Mouse (Mus musculus): Measurements from ENCODE around the gene Cplx1.

DNA sequence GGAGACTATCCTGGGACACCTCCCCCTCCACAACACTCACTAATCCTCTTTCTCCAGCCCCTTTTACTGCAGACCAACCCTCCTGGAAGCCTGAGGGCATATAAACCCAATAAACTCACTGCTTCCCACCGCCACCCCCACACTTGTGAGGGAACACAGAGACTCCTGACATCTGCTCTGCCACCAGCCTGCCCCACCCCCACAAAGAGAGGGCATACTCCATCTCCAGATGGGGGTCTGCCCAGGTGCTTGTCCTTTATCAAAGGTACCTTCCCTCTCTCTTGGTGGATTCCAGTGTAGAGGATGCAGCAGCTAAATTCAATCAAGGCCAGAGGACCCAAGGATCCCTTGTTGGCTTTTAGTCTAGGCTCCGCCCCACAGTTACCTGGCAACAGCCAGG is 28.8 kb downstream of the Cplx1 start:
- no peak for TF ChIP-seq POLR2A (IDR thresholded peaks at IDR 0.05; ENCODE audit: low read depth, low read length)
- TF ChIP-seq CTCF (IDR thresholded peaks at IDR 0.05; ENCODE audit: extremely low read depth, insufficient read depth, insufficient read length, insufficient replicate concordance), result no peak

Data from spleen, adult 2 months (tissue).